Mouse (Mus musculus): ENCODE data around the gene Ghrl. TPM values are rescaled to one million over a fixed set of nuclear protein-coding genes. Genes with fewer than 3 reads are reported as not detected.

Gene Ghrl
- polyA plus RNA-seq, 1 experiment from 2014 or later = 1.0 TPM

Small RNAs within 50 kb of the gene (microRNA-seq; reads per million reads assigned to microRNA genes)
- gene Mir7042 = 1.1 reads per million

Other genes starting within 250 kb of the Ghrl start
- 0.84 and 1.4 TPM in 2 replicates for gene Il17rc, start 248.5 kb downstream of the Ghrl start, polyA plus RNA-seq (2015; fragmentation: Nextera tagmentation; extraction: Ambion mirVana)
- 47.4 and 47.5 TPM in 2 replicates for gene Creld1, start 236.6 kb downstream of the Ghrl start, polyA plus RNA-seq (2015; fragmentation: Nextera tagmentation; extraction: Ambion mirVana)
- gene Prrt3, start 217.9 kb downstream of the Ghrl start, polyA plus RNA-seq (2015; fragmentation: Nextera tagmentation; extraction: Ambion mirVana) = 2.8 and 3.1 TPM in 2 replicates
- gene Emc3, start 188.2 kb downstream of the Ghrl start, polyA plus RNA-seq (2015; fragmentation: Nextera tagmentation; extraction: Ambion mirVana) = 84.7 and 87.8 TPM in 2 replicates
- gene Fancd2, start 188.2 kb downstream of the Ghrl start, polyA plus RNA-seq (2015; fragmentation: Nextera tagmentation; extraction: Ambion mirVana) = 11.9 and 14.1 TPM in 2 replicates
- 0.28 TPM in 1 of 2 replicates, not detected in the other for gene Fancd2os, start 119.2 kb downstream of the Ghrl start, polyA plus RNA-seq (2015; fragmentation: Nextera tagmentation; extraction: Ambion mirVana)
- gene Brk1, start 115.1 kb downstream of the Ghrl start, polyA plus RNA-seq (2015; fragmentation: Nextera tagmentation; extraction: Ambion mirVana) = 227 TPM in 2 replicates
- 57.3 and 63.9 TPM in 2 replicates for gene Vhl, start 95.9 kb downstream of the Ghrl start, polyA plus RNA-seq (2015; fragmentation: Nextera tagmentation; extraction: Ambion mirVana)
- 0.77 and 0.96 TPM in 2 replicates for gene Irak2, start 81.4 kb downstream of the Ghrl start, polyA plus RNA-seq (2015; fragmentation: Nextera tagmentation; extraction: Ambion mirVana)
- gene Tatdn2, start 22.8 kb downstream of the Ghrl start, polyA plus RNA-seq (2015; fragmentation: Nextera tagmentation; extraction: Ambion mirVana) = 0.47 and 0.81 TPM in 2 replicates
- gene Sec13, start 20.9 kb upstream of the Ghrl start, polyA plus RNA-seq (2015; fragmentation: Nextera tagmentation; extraction: Ambion mirVana) = 256 and 269 TPM in 2 replicates

Data from forebrain, embryonic 13.5 days (tissue).